In the genomic region with DNA sequence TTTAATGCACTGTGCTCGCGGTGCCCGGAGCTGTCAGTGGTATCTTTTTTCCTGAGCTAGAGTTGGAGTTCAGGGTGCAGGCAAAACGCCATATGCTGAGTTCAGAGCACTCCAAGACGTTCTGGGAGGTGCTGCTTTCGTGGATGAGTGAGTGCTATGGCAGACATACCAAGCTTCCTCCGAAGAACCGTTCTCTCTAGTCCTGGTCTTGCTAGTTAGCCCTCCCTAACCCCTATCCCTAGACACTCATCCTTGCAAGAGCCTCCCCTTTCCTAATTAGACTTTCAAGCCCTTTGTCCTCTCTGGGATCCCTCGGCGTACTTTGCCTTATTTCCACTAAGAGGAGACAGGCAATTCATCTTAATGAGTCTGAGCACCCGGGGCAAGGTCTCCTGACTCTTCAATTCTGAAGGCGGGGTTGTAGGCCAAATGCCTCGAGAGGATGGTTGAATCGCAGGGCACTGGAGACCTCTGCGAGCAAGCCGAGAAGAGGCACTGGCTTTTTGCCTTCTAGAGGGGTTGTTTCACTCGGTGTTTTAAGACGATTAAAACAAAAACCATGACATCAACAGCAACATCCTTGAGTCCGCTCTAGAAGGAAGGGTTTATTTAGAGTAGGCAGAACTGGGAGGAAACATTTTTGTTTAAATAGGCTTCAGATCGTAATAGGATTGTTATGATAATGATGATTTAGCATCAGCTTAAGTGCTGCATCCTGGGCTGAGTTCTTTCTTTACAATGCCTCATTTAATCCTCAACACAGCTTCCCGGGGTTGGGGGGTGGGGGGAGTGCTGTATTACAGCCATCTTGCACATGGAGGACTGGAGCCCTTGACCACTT, we compare ENCODE assay signal across 7 mouse cellular contexts.
DNase-seq lines count a peak whose midpoint lies in the region; ATAC-seq and TF ChIP-seq lines count a peak whose summit lies in the region.

No protein-coding gene starts in this region.

- H3K4me3 ChIP-seq in E14TG2a.4 (replicated peaks; ENCODE audit: low read length) (peak overlapping the region; percentile 46), ES-Bruce4 (ENCODE audit: low read depth, low read length) (peak overlapping the region; percentile 7)
- H3K4me3 ChIP-seq in forebrain, embryonic 12.5 days (replicated peaks) = peak overlapping the region; percentile 7; the same call in 1 of the 2 replicates
- peak overlapping the region; percentile 11 for H3K4me3 ChIP-seq in neural tube, embryonic 15.5 days (replicated peaks)

- H3K27me3 ChIP-seq in E14TG2a.4 (ENCODE audit: insufficient read depth, low read length) = no peaks in the 10 kb centered on the region; the same call in none of the 2 replicates
- H3K27me3 ChIP-seq in ES-Bruce4 (ENCODE audit: control insufficient read depth, insufficient read depth, low read length, poor library complexity, severe bottlenecking) = no peaks in the 10 kb centered on the region
- H3K27me3 ChIP-seq in forebrain, embryonic 12.5 days = peaks cover 41% of the 10 kb centered on the region
- H3K27me3 ChIP-seq in neural tube, embryonic 15.5 days (replicated peaks) = peaks cover 5% of the 10 kb centered on the region; the same call in 1 of the 2 replicates

- H3K36me3 ChIP-seq in E14TG2a.4 (ENCODE audit: insufficient read depth, low read length) (no peaks in the 10 kb centered on the region), ES-Bruce4 (ENCODE audit: control insufficient read depth, insufficient read depth, low read length, poor library complexity, severe bottlenecking) (no peaks in the 10 kb centered on the region)
- no peaks in the 10 kb centered on the region for H3K36me3 ChIP-seq in forebrain, embryonic 12.5 days (replicated peaks)
- H3K36me3 ChIP-seq in neural tube, embryonic 15.5 days = no peaks in the 10 kb centered on the region

- H3K4me1 ChIP-seq in E14TG2a.4 (replicated peaks; ENCODE audit: low read depth, low read length) (peaks cover 45% of the 10 kb centered on the region), ES-Bruce4 (ENCODE audit: control insufficient read depth, insufficient read depth, low read length) (peaks cover 10% of the 10 kb centered on the region)
- peaks cover 42% of the 10 kb centered on the region for H3K4me1 ChIP-seq in forebrain, embryonic 12.5 days
- H3K4me1 ChIP-seq in neural tube, embryonic 15.5 days = peaks cover 39% of the 10 kb centered on the region

- 3% methylated on average over 21 of the region's 21 CpGs for WGBS in forebrain, embryonic 12.5 days
- 5% methylated on average over 21 of the region's 21 CpGs for WGBS in neural tube, embryonic 15.5 days

- peak; percentile 36; the same call in 1 of the 2 replicates for ATAC-seq in forebrain, embryonic 12.5 days (ENCODE audit: low FRiP score)
- peak; percentile 40 for ATAC-seq in neural tube, embryonic 15.5 days (ENCODE audit: low FRiP score)
- ATAC-seq in frontal cortex, adult (ENCODE audit: low TSS enrichment) = no peak

- 0 out of 2 replicates have a peak, but pooled peaks have one; percentile 22 for TF ChIP-seq EP300 in ES-Bruce4 (IDR thresholded peaks at IDR 0.05; ENCODE audit: insufficient read depth, low read depth, low read length)

- H3K9ac ChIP-seq in ES-Bruce4 (ENCODE audit: low read depth, poor library complexity, severe bottlenecking) = no peak overlapping the region
- H3K9ac ChIP-seq in forebrain, embryonic 12.5 days = no peak overlapping the region
- H3K9ac ChIP-seq in neural tube, embryonic 15.5 days (replicated peaks) = no peak overlapping the region

- H3K9me3 ChIP-seq in E14TG2a.4 (ENCODE audit: low read length) = peaks cover 4% of the 10 kb centered on the region; the same call in 1 of the 2 replicates
- no peaks in the 10 kb centered on the region for H3K9me3 ChIP-seq in ES-Bruce4 (replicated peaks; ENCODE audit: control insufficient read depth, insufficient read depth, low read length, poor library complexity, severe bottlenecking)
- H3K9me3 ChIP-seq in forebrain, embryonic 12.5 days = no peaks in the 10 kb centered on the region
- no peaks in the 10 kb centered on the region for H3K9me3 ChIP-seq in neural tube, embryonic 15.5 days (replicated peaks)

- DNase-seq in kidney, postnatal 10 days = peak; percentile 55
- DNase-seq in left cerebral cortex, adult 18-20 months (ENCODE audit: low spot score in 2 of 2) = no peak

- TF ChIP-seq CTCF in E14TG2a.4 (conservative IDR thresholded peaks at IDR 0.05; ENCODE audit: low read length) (no peak), ES-Bruce4 (IDR thresholded peaks at IDR 0.05; ENCODE audit: low read depth, low read length) (no peak)

- no peak for TF ChIP-seq POLR2A in ES-Bruce4 (IDR thresholded peaks at IDR 0.05; ENCODE audit: insufficient read depth, low read length)

- H3K27ac ChIP-seq in ES-Bruce4 (ENCODE audit: insufficient read depth, low read length) = peak overlapping the region; percentile 33
- H3K27ac ChIP-seq in forebrain, embryonic 12.5 days = 0 out of 2 replicates have a peak overlapping the region, but pooled peaks have one; percentile 36
- peak overlapping the region; percentile 45 for H3K27ac ChIP-seq in neural tube, embryonic 15.5 days (replicated peaks)

- H3K4me2 ChIP-seq in forebrain, embryonic 12.5 days = peak overlapping the region; percentile 31
- peak overlapping the region; percentile 50 for H3K4me2 ChIP-seq in neural tube, embryonic 15.5 days
